15 mouse cellular contexts compared by ENCODE assay signal in the genomic region with DNA sequence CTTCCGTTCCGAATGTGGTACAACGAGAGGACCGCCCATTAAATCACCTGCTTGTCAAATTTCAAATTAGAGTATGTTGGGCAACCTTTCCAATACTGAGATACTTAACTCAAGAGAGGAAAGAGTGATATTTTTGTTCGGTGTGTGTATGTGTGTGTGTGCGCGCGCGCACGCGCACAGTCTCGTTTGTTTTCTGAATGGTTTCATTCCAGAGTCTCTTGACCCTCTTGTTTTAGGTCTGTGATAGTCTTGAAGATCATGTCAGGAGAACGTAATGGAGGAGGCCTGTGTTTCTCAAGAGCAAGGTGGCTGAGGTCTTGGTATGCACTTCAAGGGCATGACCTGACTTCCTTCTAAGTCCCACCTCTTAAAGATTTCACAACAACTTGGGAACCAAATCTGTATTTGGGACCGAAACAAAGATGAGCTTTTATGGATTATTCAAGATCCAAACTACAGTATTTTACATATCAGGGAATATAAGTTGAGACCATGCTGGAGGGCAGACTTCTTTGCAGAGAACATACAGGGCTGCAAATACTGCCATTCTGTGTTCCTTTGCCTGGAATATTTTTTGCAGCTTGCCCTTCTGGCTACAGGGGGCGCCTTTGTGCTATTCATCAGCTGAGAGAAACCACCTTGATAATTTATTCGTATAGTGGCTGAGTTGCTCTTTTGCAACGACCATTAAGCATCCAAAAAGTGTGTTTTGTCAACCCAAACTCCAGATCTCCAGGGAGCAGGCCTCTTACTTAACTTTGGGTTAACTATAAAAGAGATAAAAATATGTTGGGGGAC. TPM values are rescaled to one million over a fixed set of nuclear protein-coding genes. Genes with fewer than 3 reads are reported as not detected.
DNase-seq lines count a peak whose midpoint lies in the region; ATAC-seq and TF ChIP-seq lines count a peak whose summit lies in the region.
"Had no signal": no experiment of that assay in that cellular context is flagged by ENCODE, and none has a peak within 500 bp of the region (broad histone marks: within the 10 kb centered on the region; RNA-seq: fewer than 3 reads in every experiment).

No protein-coding gene starts in this region.

- DNase-seq in cerebellum, postnatal 10 days: peak; percentile 18 to 23
- no peak for DNase-seq in cerebellum, adult 11 months
- no peak for DNase-seq in kidney, postnatal 0 days (ENCODE audit: low spot score)
- DNase-seq in kidney, adult 18-20 months: no peak
- DNase-seq in Patski (ENCODE audit: low read depth, low spot score) (no peak), MN1 (ENCODE audit: low spot score) (no peak)
- peak; percentile 70 for DNase-seq in lung, postnatal 25 days (ENCODE audit: low spot score)
- no peak for DNase-seq in urinary bladder, postnatal 36 days (ENCODE audit: low spot score in 2 of 2)
- DNase-seq: right cerebral cortex, adult 18-20 months had no signal

- H3K9ac ChIP-seq in kidney, postnatal 0 days (ENCODE audit: low read depth, low read length): no peak overlapping the region
- H3K9ac ChIP-seq: neural tube, embryonic 12.5 days had no signal

- no peak overlapping the region for H3K4me2 ChIP-seq in kidney, postnatal 0 days (ENCODE audit: low read length)
- H3K4me2 ChIP-seq: midbrain, embryonic 11.5 days; neural tube, embryonic 12.5 days had no signal

- TF ChIP-seq CTCF in kidney, postnatal 0 days (IDR thresholded peaks at IDR 0.05; ENCODE audit: low read depth): peak; percentile 37; the same call in 1 of the 2 replicates
- TF ChIP-seq CTCF in Patski (IDR thresholded peaks at IDR 0.05): peak; percentile 38

- H3K27me3 ChIP-seq in kidney, postnatal 0 days (ENCODE audit: insufficient read depth, low read length): no peaks in the 10 kb centered on the region
- no peaks in the 10 kb centered on the region for H3K27me3 ChIP-seq in Patski
- H3K27me3 ChIP-seq: neural tube, embryonic 12.5 days had no signal

- H3K27ac ChIP-seq in kidney, postnatal 0 days: no peak overlapping the region
- H3K27ac ChIP-seq: neural tube, embryonic 12.5 days had no signal

- POLR2A ChIA-PET in Patski (lab: Charles Lee): interaction anchor here (0.8 kb wide), 1 partner anchor 36 kb away, joined by 3 read pairs; no protein-coding TSS in a partner anchor

- H3K4me3 ChIP-seq in kidney, postnatal 0 days (replicated peaks; ENCODE audit: low read depth, low read length): no peak overlapping the region
- H3K4me3 ChIP-seq: neural tube, embryonic 12.5 days had no signal

- no peak for ATAC-seq in kidney, postnatal 0 days (replicated peaks; ENCODE audit: low FRiP score, low read depth)
- no peak for ATAC-seq in Patski
- ATAC-seq: inflammation-experienced regulatory T-cells, adult 6 months had no signal

- WGBS in kidney, postnatal 0 days: 84% methylated on average over 17 of the region's 17 CpGs

- H3K9me3 ChIP-seq in kidney, postnatal 0 days (replicated peaks; ENCODE audit: low read length): no peaks in the 10 kb centered on the region
- H3K9me3 ChIP-seq: neural tube, embryonic 12.5 days had no signal

- H3K36me3 ChIP-seq in kidney, postnatal 0 days (ENCODE audit: insufficient read depth, low read length): no peaks in the 10 kb centered on the region
- H3K36me3 ChIP-seq: neural tube, embryonic 12.5 days had no signal

- CTCF ChIA-PET in Patski (lab: Charles Lee): interaction anchor here (1.1 kb wide), 1 partner anchor 12 kb away, joined by 3 read pairs; no protein-coding TSS in a partner anchor

- no peaks in the 10 kb centered on the region for H3K4me1 ChIP-seq in kidney, postnatal 0 days (replicated peaks; ENCODE audit: insufficient read depth, low read length)

- in situ Hi-C loops in Patski (cut with MboI; ENCODE audit: low pct_unique_long_range_greater_than_20kb): no loop called here

RNA-seq across cellular contexts. Expression of gene Gzmk, which starts 2.2 kb away (rescaled TPM):
- polyA plus RNA-seq in kidney, postnatal 0 days (2015; fragmentation: Nextera tagmentation; extraction: Ambion mirVana): not detected in 2 replicates
- not detected for polyA plus RNA-seq in Patski (2021)
- polyA plus RNA-seq: brain, embryonic 14.5 days; heart, embryonic 14.5 days; liver, adult 2 months; midbrain, embryonic 11.5 days; neural tube, embryonic 12.5 days had no signal

RNA-seq across cellular contexts. Expression of gene Esm1, which starts 18.4 kb away (rescaled TPM):
- polyA plus RNA-seq in kidney, postnatal 0 days (2015; fragmentation: Nextera tagmentation; extraction: Ambion mirVana): 4.3 and 5.0 TPM in 2 replicates
- polyA plus RNA-seq in Patski (2021): not detected

Comparison
In these comparisons a context has a peak if more than half of its experiments do, and no peak if none do; other contexts are left out.
1. DNase-seq: peak in cerebellum, postnatal 10 days (2 of 2) and lung, postnatal 25 days (single experiment); none in cerebellum, adult 11 months (single experiment), kidney, postnatal 0 days (single experiment), kidney, adult 18-20 months (single experiment), Patski (single experiment), MN1 (single experiment) and urinary bladder, postnatal 36 days (0 of 2).